Mouse (Mus musculus): Measurements from ENCODE around the gene AI413582. TPM values are rescaled to one million over a fixed set of nuclear protein-coding genes. Genes with fewer than 3 reads are reported as not detected.

AI413582 gene
- total and polyA plus RNA-seq, 3 experiments, result 20.6 to 56.5 TPM; not detected in 1

- no peak for DNase-seq (ENCODE audit: low read depth, low spot score)
- no peaks in the 10 kb centered on the region for H3K9me3 ChIP-seq (replicated peaks; ENCODE audit: insufficient read depth, low read length)
- no peak overlapping the region for H3K27ac ChIP-seq (ENCODE audit: control insufficient read depth, low read depth, low read length)
- no peak for TF ChIP-seq USF1 (IDR thresholded peaks at IDR 0.05; ENCODE audit: low read depth, low read length)
- TF ChIP-seq POLR2AphosphoS5 (IDR thresholded peaks at IDR 0.05; ENCODE audit: borderline replicate concordance, low read depth, low read length), result no peak
- TF ChIP-seq ZKSCAN1 (IDR thresholded peaks at IDR 0.05; ENCODE audit: low read depth, low read length), result no peak
- peak in 2 of 3 experiments; percentile 21 to 35; a peak in 3 of 6 replicates for TF ChIP-seq CTCF (IDR thresholded peaks at IDR 0.05 in 2 of 3, conservative IDR thresholded peaks at IDR 0.05 in 1 of 3; ENCODE audit: control insufficient read depth in 1 of 3, insufficient read depth in 1 of 3, low read depth in 2 of 3, low read length in 3 of 3, poor library complexity in 1 of 3, severe bottlenecking in 1 of 3)
- TF ChIP-seq JUND (IDR thresholded peaks at IDR 0.05; ENCODE audit: low read depth, low read length), result no peak
- no peak overlapping the region for H3K4me3 ChIP-seq (ENCODE audit: control insufficient read depth in 1 of 2, insufficient read depth in 1 of 2, low read depth in 2 of 2, low read length in 2 of 2)
- H3K27me3 ChIP-seq (ENCODE audit: control insufficient read depth in 1 of 2, insufficient read depth in 2 of 2, low read length in 2 of 2), result no peaks in the 10 kb centered on the region
- peaks cover 9% of the 10 kb centered on the region for H3K79me2 ChIP-seq (ENCODE audit: control insufficient read depth, insufficient read depth, low read length, poor library complexity)
- no peak overlapping the region for H3K9ac ChIP-seq (ENCODE audit: control insufficient read depth, low read depth, low read length, poor library complexity, severe bottlenecking)
- peaks cover 0 to 2% of the 10 kb centered on the region in 2 experiments; a peak in 1 of 4 replicates for H3K36me3 ChIP-seq (ENCODE audit: control insufficient read depth in 1 of 2, insufficient read depth in 2 of 2, low read length in 2 of 2)
- H3K4me1 ChIP-seq (ENCODE audit: control insufficient read depth in 1 of 2, insufficient read depth in 2 of 2, low read length in 2 of 2), result peaks cover 0 to 10% of the 10 kb centered on the region in 2 experiments; a peak in 2 of 4 replicates
These were observed 14.1 kb downstream of the AI413582 start for GRCm38 (mm10) chr17:27551393-27551940.

GRCm38 (mm10) chr17:27549234-27549633, 16.3 kb downstream of the AI413582 start:
- Histone ChIP-seq H3K36me3 (ENCODE audit: control insufficient read depth in 1 of 2, insufficient read depth in 2 of 2, low read length in 2 of 2) (no peaks in the 10 kb centered on the region; a peak in 1 of 4 replicates), H3K79me2 (ENCODE audit: control insufficient read depth, insufficient read depth, low read length, poor library complexity) (no peaks in the 10 kb centered on the region), H3K27ac (ENCODE audit: control insufficient read depth, low read depth, low read length) (no peak overlapping the region), H3K27me3 (ENCODE audit: control insufficient read depth in 1 of 2, insufficient read depth in 2 of 2, low read length in 2 of 2) (no peaks in the 10 kb centered on the region), H3K4me3 (ENCODE audit: control insufficient read depth in 1 of 2, insufficient read depth in 1 of 2, low read depth in 2 of 2, low read length in 2 of 2) (no peak overlapping the region), H3K4me1 (ENCODE audit: control insufficient read depth in 1 of 2, insufficient read depth in 2 of 2, low read length in 2 of 2) (peaks cover 0 to 4% of the 10 kb centered on the region in 2 experiments; a peak in 2 of 4 replicates), H3K9ac (ENCODE audit: control insufficient read depth, low read depth, low read length, poor library complexity, severe bottlenecking) (no peak overlapping the region), H3K9me3 (replicated peaks; ENCODE audit: insufficient read depth, low read length) (no peaks in the 10 kb centered on the region)
- no peak for DNase-seq (ENCODE audit: low read depth, low spot score)
- no peak for TF ChIP-seq TBP (IDR thresholded peaks at IDR 0.05; ENCODE audit: low read depth, low read length)
- TF ChIP-seq ETS1 (IDR thresholded peaks at IDR 0.05; ENCODE audit: low read depth, low read length), result no peak
- TF ChIP-seq ZNF384 (IDR thresholded peaks at IDR 0.05; ENCODE audit: low read depth, low read length), result no peak
- TF ChIP-seq GABPA (IDR thresholded peaks at IDR 0.05; ENCODE audit: low read depth, low read length), result no peak
- no peak for TF ChIP-seq CHD2 (IDR thresholded peaks at IDR 0.05; ENCODE audit: low read length)
- TF ChIP-seq HCFC1 (IDR thresholded peaks at IDR 0.05; ENCODE audit: low read depth, low read length), result no peak
- no peak for TF ChIP-seq MYB (IDR thresholded peaks at IDR 0.05; ENCODE audit: low read depth, low read length)
- TF ChIP-seq ELF1 (IDR thresholded peaks at IDR 0.05; ENCODE audit: low read depth, low read length), result no peak
- no peak for TF ChIP-seq ZMIZ1 (IDR thresholded peaks at IDR 0.05; ENCODE audit: low read depth, low read length)
- no peak for TF ChIP-seq SMC3 (IDR thresholded peaks at IDR 0.05; ENCODE audit: low read depth, low read length)
